ENCODE assay signal across 8 mouse cellular contexts in genomic region chr13:42526966-42527365, GRCm38 (mm10).
DNase-seq lines count a peak whose midpoint lies in the region; ATAC-seq and TF ChIP-seq lines count a peak whose summit lies in the region.

No protein-coding gene starts in this region.

- intact Hi-C loops in gastrocnemius, postnatal 36 days (cut with DNase I): no loop called here

- H3K9ac ChIP-seq in kidney, postnatal 0 days (ENCODE audit: low read depth, low read length): no peak overlapping the region
- no peak overlapping the region for H3K9ac ChIP-seq in neural tube, embryonic 11.5 days (ENCODE audit: low read length)
- H3K9ac ChIP-seq in hindbrain, embryonic 16.5 days (ENCODE audit: low read depth, low read length): no peak overlapping the region
- no peak overlapping the region for H3K9ac ChIP-seq in hindbrain, embryonic 14.5 days

- H3K4me2 ChIP-seq in kidney, postnatal 0 days (ENCODE audit: low read length): no peak overlapping the region
- no peak overlapping the region for H3K4me2 ChIP-seq in neural tube, embryonic 11.5 days (ENCODE audit: low read depth)
- no peak overlapping the region for H3K4me2 ChIP-seq in hindbrain, embryonic 16.5 days (ENCODE audit: low read length)
- no peak overlapping the region for H3K4me2 ChIP-seq in hindbrain, embryonic 14.5 days (replicated peaks)

- no peak for TF ChIP-seq CTCF in kidney, postnatal 0 days (IDR thresholded peaks at IDR 0.05; ENCODE audit: low read depth)

- no peak overlapping the region for H3K4me3 ChIP-seq in kidney, postnatal 0 days (replicated peaks; ENCODE audit: low read depth, low read length)
- no peak overlapping the region for H3K4me3 ChIP-seq in neural tube, embryonic 11.5 days (ENCODE audit: low read depth, low read length)
- H3K4me3 ChIP-seq in hindbrain, embryonic 16.5 days (ENCODE audit: low read length): no peak overlapping the region
- no peak overlapping the region for H3K4me3 ChIP-seq in hindbrain, embryonic 14.5 days (replicated peaks; ENCODE audit: low read length)

- ATAC-seq in kidney, postnatal 0 days (replicated peaks; ENCODE audit: low FRiP score, low read depth): no peak; the same call in 1 of the 2 replicates
- ATAC-seq in neural tube, embryonic 11.5 days (ENCODE audit: insufficient read depth, low FRiP score, low TSS enrichment): no peak
- ATAC-seq in hindbrain, embryonic 16.5 days: no peak
- no peak for ATAC-seq in hindbrain, embryonic 14.5 days (ENCODE audit: low FRiP score)

- peaks cover 10% of the 10 kb centered on the region for H3K4me1 ChIP-seq in kidney, postnatal 0 days (replicated peaks; ENCODE audit: insufficient read depth, low read length)
- H3K4me1 ChIP-seq in neural tube, embryonic 11.5 days (ENCODE audit: control insufficient read depth, insufficient read depth, low read length): no peaks in the 10 kb centered on the region
- H3K4me1 ChIP-seq in hindbrain, embryonic 16.5 days (ENCODE audit: control insufficient read depth, insufficient read depth, low read depth, low read length): no peaks in the 10 kb centered on the region
- 0 out of 2 replicates have a peak, but pooled peaks cover 5% of the 10 kb centered on the region for H3K4me1 ChIP-seq in hindbrain, embryonic 14.5 days (replicated peaks; ENCODE audit: control insufficient read depth, insufficient read depth, low read length)

- H3K36me3 ChIP-seq in kidney, postnatal 0 days (ENCODE audit: insufficient read depth, low read length): no peaks in the 10 kb centered on the region
- H3K36me3 ChIP-seq in neural tube, embryonic 11.5 days (ENCODE audit: control insufficient read depth, insufficient read depth, low read length): no peaks in the 10 kb centered on the region
- H3K36me3 ChIP-seq in hindbrain, embryonic 16.5 days (ENCODE audit: control insufficient read depth, insufficient read depth, low read length): no peaks in the 10 kb centered on the region
- no peaks in the 10 kb centered on the region for H3K36me3 ChIP-seq in hindbrain, embryonic 14.5 days (replicated peaks; ENCODE audit: control insufficient read depth, insufficient read depth)

- DNase-seq in spleen, postnatal 36 days (ENCODE audit: low spot score in 2 of 2): peak; percentile 1 to 3
- no peak for DNase-seq in spleen, postnatal 4 days (ENCODE audit: low spot score in 2 of 2)
- peak; percentile 37 to 38 for DNase-seq in gastrocnemius, postnatal 36 days
- peak; percentile 66 for DNase-seq in kidney, postnatal 0 days (ENCODE audit: low spot score)
- peak; percentile 13 for DNase-seq in neural tube, embryonic 11.5 days (ENCODE audit: low spot score)
- no peak for DNase-seq in c-Kit-positive CD71-positive TER-119-positive erythroid progenitor cells, embryonic 14.5 days (ENCODE audit: low spot score)
- DNase-seq in hindbrain, embryonic 14.5 days (ENCODE audit: low spot score): no peak

- 16% methylated on average over 8 of the region's 8 CpGs for WGBS in kidney, postnatal 0 days
- WGBS in neural tube, embryonic 11.5 days: 36% methylated on average over 8 of the region's 8 CpGs
- WGBS in hindbrain, embryonic 16.5 days: 27% methylated on average over 8 of the region's 8 CpGs
- WGBS in hindbrain, embryonic 14.5 days: 25% methylated on average over 8 of the region's 8 CpGs

- no peaks in the 10 kb centered on the region for H3K27me3 ChIP-seq in kidney, postnatal 0 days (ENCODE audit: insufficient read depth, low read length)
- H3K27me3 ChIP-seq in neural tube, embryonic 11.5 days (ENCODE audit: control insufficient read depth, insufficient read depth, low read length): no peaks in the 10 kb centered on the region
- no peaks in the 10 kb centered on the region for H3K27me3 ChIP-seq in hindbrain, embryonic 16.5 days (replicated peaks; ENCODE audit: control insufficient read depth, insufficient read depth, low read length)
- no peaks in the 10 kb centered on the region for H3K27me3 ChIP-seq in hindbrain, embryonic 14.5 days (ENCODE audit: control insufficient read depth, insufficient read depth, low read length)

- H3K9me3 ChIP-seq in kidney, postnatal 0 days (replicated peaks; ENCODE audit: low read length): no peaks in the 10 kb centered on the region
- no peaks in the 10 kb centered on the region for H3K9me3 ChIP-seq in neural tube, embryonic 11.5 days (ENCODE audit: control insufficient read depth, low read length)
- H3K9me3 ChIP-seq in hindbrain, embryonic 16.5 days (ENCODE audit: control insufficient read depth, low read length): no peaks in the 10 kb centered on the region
- H3K9me3 ChIP-seq in hindbrain, embryonic 14.5 days (ENCODE audit: control insufficient read depth, low read length): no peaks in the 10 kb centered on the region

- H3K27ac ChIP-seq in kidney, postnatal 0 days: no peak overlapping the region; the same call in 1 of the 2 replicates
- no peak overlapping the region for H3K27ac ChIP-seq in neural tube, embryonic 11.5 days (ENCODE audit: low read depth, low read length)
- no peak overlapping the region for H3K27ac ChIP-seq in hindbrain, embryonic 16.5 days (ENCODE audit: low read depth, low read length)
- H3K27ac ChIP-seq in hindbrain, embryonic 14.5 days: no peak overlapping the region

Comparison
In these comparisons a context has a peak if more than half of its experiments do, and no peak if none do; other contexts are left out.
1. DNase-seq: peak in spleen, postnatal 36 days (2 of 2), gastrocnemius, postnatal 36 days (2 of 2), kidney, postnatal 0 days (single experiment) and neural tube, embryonic 11.5 days (single experiment); none in spleen, postnatal 4 days (0 of 2), c-Kit-positive CD71-positive TER-119-positive erythroid progenitor cells, embryonic 14.5 days (single experiment) and hindbrain, embryonic 14.5 days (single experiment).